Mouse (Mus musculus): Measurements from ENCODE around the gene Tmem238. TPM values are rescaled to one million over a fixed set of nuclear protein-coding genes. Genes with fewer than 3 reads are reported as not detected.
"Not testable (repeated sequence)": the region's sequence is repeated elsewhere in the genome, so short reads cannot be mapped to it uniquely, and the experiment has no call there.

Tmem238 gene
- polyA plus RNA-seq, 2 experiments: 8.1 to 10.1 TPM

DNA sequence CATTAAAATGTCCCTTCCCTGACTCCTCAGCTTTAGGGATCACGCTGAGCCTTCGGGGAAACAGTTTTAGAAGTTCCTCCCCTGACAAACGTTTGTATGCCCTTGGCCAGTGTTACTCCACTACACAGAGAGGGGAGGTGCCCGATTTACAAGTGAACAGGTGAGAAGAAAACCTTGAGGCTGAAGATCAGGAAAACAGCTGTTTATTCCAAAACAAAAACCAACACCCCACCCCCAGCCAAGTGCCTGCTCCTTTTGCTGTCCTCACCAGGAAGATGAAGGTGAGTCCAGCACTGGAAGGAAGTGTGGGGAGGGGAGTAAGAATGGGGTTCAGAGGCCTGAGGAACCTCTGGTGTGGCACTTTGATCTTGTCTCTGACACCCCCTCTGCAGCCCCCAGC is 35.9 kb upstream of the Tmem238 start:
- no peak for TF ChIP-seq POLR2A (IDR thresholded peaks at IDR 0.05; ENCODE audit: borderline replicate concordance, extremely low read depth, insufficient read depth, insufficient read length)
- 44% methylated on average over 4 of the region's 4 CpGs for WGBS
- Histone ChIP-seq H3K4me3 (replicated peaks; ENCODE audit: low read length) (no peak overlapping the region), H3K4me2 (replicated peaks; ENCODE audit: low read depth, low read length, severe bottlenecking) (no peak overlapping the region), H3K9ac (ENCODE audit: low read depth, low read length, severe bottlenecking) (no peak overlapping the region), H3K27me3 (ENCODE audit: control insufficient read depth, insufficient read depth, low read length) (peaks cover 5% of the 10 kb centered on the region; the same call in 1 of the 2 replicates), H3K36me3 (ENCODE audit: control insufficient read depth, insufficient read depth, low read length) (no peaks in the 10 kb centered on the region), H3K9me3 (ENCODE audit: control insufficient read depth, low read length) (no peaks in the 10 kb centered on the region), H3K27ac (replicated peaks; ENCODE audit: low read depth, low read length) (no peak overlapping the region), H3K4me1 (ENCODE audit: control insufficient read depth, insufficient read depth, low read length) (no peaks in the 10 kb centered on the region)
- DNase-seq (ENCODE audit: low spot score): no peak
- ATAC-seq (ENCODE audit: low FRiP score, low read depth): no peak

DNA sequence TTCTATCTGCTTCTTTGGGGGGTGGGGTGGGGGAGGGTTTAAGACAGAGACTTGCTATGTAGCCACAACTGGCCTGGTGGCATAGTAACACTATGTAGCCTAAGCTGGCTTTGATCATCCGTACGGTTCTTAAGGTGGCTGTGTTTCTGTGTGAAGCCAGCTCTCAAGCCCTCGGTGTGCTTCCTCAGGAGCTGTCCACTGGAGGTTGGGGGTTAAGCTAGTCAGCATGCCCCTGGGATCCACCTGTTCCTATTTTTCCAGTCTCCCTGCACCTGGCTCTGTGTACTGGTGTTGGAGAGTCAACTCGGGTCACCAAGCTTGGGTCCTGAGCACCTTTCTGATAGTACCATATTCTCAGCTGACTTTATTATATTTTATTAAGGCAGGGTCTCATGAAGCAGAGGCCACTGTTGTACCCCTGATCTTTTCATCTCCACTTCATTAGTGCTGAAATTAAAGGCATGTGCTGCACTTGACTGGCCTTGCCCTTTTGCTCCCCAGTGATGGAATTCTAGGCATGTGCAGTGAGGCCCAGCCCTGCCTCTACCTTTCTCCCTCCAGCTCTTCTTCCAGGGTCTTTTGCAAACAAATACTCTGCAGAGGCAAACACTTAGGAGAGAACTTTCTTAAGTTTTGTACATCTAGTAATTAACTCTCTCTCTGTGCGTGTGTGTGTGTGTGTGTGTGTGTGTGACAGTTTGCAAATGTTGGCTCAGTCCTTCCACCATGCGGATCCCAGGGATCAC is 32.9 kb upstream of the Tmem238 start:
- DNase-seq (ENCODE audit: low spot score) (no peak), ATAC-seq (ENCODE audit: low FRiP score, low read depth) (no peak)
- no peak overlapping the region for H3K4me2 ChIP-seq (replicated peaks; ENCODE audit: low read depth, low read length, severe bottlenecking)
- H3K36me3 ChIP-seq (ENCODE audit: control insufficient read depth, insufficient read depth, low read length): no peaks in the 10 kb centered on the region
- H3K27me3 ChIP-seq (ENCODE audit: control insufficient read depth, insufficient read depth, low read length): no peaks in the 10 kb centered on the region
- TF ChIP-seq POLR2A (IDR thresholded peaks at IDR 0.05; ENCODE audit: borderline replicate concordance, extremely low read depth, insufficient read depth, insufficient read length): no peak
- H3K4me1 ChIP-seq (ENCODE audit: control insufficient read depth, insufficient read depth, low read length): no peaks in the 10 kb centered on the region
- no peaks in the 10 kb centered on the region for H3K9me3 ChIP-seq (ENCODE audit: control insufficient read depth, low read length)
- no peak overlapping the region for H3K9ac ChIP-seq (ENCODE audit: low read depth, low read length, severe bottlenecking)
- no peak overlapping the region for H3K4me3 ChIP-seq (replicated peaks; ENCODE audit: low read length)
- no peak overlapping the region for H3K27ac ChIP-seq (replicated peaks; ENCODE audit: low read depth, low read length)
- 56% methylated on average over 6 of the region's 6 CpGs for WGBS

DNA sequence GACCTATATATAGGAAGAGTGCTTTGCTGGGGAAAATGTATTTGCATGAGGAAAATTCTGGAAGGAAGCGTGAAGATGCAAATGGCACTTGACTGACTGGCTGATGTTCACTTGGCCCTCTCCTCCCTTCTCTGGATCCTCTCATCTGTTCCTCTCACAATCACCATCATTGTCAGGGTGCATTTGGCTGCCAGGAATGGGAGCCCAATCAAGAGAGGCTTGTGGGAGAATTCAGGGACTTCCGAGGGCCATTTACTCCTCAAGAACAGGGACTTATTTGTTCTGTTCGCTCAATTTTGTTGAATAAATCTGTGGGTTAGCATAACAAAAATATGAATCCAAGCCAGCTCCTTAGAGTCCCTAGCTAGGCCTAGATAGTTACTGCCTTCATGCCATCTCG is 32.2 kb upstream of the Tmem238 start:
- H3K9me3 ChIP-seq (ENCODE audit: control insufficient read depth, low read length): no peaks in the 10 kb centered on the region
- ATAC-seq (ENCODE audit: low FRiP score, low read depth) (no peak), DNase-seq (ENCODE audit: low spot score) (no peak)
- no peak overlapping the region for H3K4me2 ChIP-seq (replicated peaks; ENCODE audit: low read depth, low read length, severe bottlenecking)
- TF ChIP-seq POLR2A (IDR thresholded peaks at IDR 0.05; ENCODE audit: borderline replicate concordance, extremely low read depth, insufficient read depth, insufficient read length): no peak
- H3K9ac ChIP-seq (ENCODE audit: low read depth, low read length, severe bottlenecking): no peak overlapping the region
- no peaks in the 10 kb centered on the region for H3K4me1 ChIP-seq (ENCODE audit: control insufficient read depth, insufficient read depth, low read length)
- no peak overlapping the region for H3K4me3 ChIP-seq (replicated peaks; ENCODE audit: low read length)
- WGBS: 79% methylated on average over 4 of the region's 4 CpGs
- H3K36me3 ChIP-seq (ENCODE audit: control insufficient read depth, insufficient read depth, low read length): no peaks in the 10 kb centered on the region
- H3K27me3 ChIP-seq (ENCODE audit: control insufficient read depth, insufficient read depth, low read length): no peaks in the 10 kb centered on the region
- H3K27ac ChIP-seq (replicated peaks; ENCODE audit: low read depth, low read length): no peak overlapping the region

DNA sequence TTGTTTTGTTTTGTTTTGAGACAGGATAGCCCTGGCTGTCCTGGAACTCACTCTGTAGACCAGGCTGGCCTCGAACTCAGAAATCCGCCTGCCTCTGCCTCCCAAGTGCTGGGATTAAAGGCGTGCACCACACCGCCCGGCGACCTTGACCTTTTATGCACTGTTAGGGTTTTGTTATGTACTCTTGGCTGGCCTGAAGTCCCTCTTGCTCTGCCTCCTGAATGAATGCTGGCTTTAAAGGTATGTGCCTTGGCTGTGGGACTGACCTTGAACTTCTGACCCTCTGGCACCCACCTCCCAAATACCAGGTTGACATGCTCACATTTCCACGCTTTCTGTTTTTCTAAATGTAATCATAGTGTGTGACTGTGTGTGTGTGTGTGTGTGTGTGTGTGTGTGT is 31.5 kb upstream of the Tmem238 start:
- DNase-seq (ENCODE audit: low spot score); ATAC-seq (ENCODE audit: low FRiP score, low read depth); H3K4me2 ChIP-seq (replicated peaks; ENCODE audit: low read depth, low read length, severe bottlenecking); H3K4me3 ChIP-seq (replicated peaks; ENCODE audit: low read length); H3K36me3 ChIP-seq (ENCODE audit: control insufficient read depth, insufficient read depth, low read length); H3K27ac ChIP-seq (replicated peaks; ENCODE audit: low read depth, low read length); H3K9ac ChIP-seq (ENCODE audit: low read depth, low read length, severe bottlenecking); H3K4me1 ChIP-seq (ENCODE audit: control insufficient read depth, insufficient read depth, low read length); H3K27me3 ChIP-seq (ENCODE audit: control insufficient read depth, insufficient read depth, low read length); H3K9me3 ChIP-seq (ENCODE audit: control insufficient read depth, low read length): not testable (repeated sequence)
- WGBS: 81% methylated on average over 7 of the region's 7 CpGs

DNA sequence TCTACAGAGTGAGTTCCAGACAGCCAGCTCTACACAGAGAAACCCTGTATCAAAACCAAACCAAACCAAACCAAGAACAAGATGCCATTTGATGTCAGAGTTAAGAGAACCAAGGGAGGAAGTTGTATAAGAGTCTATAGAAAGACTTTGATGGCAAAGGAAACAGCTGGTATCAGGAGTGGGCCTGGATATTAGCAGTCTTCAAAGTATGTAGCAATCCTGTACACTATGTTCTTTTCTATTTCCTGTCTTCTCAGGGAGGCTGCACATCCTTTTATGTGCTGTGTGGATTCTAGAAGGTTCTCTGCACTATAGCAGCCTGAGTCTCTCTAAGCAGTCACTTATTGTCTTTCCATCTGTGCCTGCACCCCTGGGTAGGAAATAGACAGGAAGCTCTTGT is 27.1 kb upstream of the Tmem238 start:
- H3K27ac ChIP-seq (replicated peaks; ENCODE audit: low read depth, low read length): no peak overlapping the region
- no peaks in the 10 kb centered on the region for H3K9me3 ChIP-seq (ENCODE audit: control insufficient read depth, low read length)
- ATAC-seq (ENCODE audit: low FRiP score, low read depth) (no peak), DNase-seq (ENCODE audit: low spot score) (no peak)
- H3K4me1 ChIP-seq (ENCODE audit: control insufficient read depth, insufficient read depth, low read length): peaks cover 6% of the 10 kb centered on the region; the same call in 1 of the 2 replicates
- no peaks in the 10 kb centered on the region for H3K27me3 ChIP-seq (ENCODE audit: control insufficient read depth, insufficient read depth, low read length)
- H3K4me3 ChIP-seq (replicated peaks; ENCODE audit: low read length): no peak overlapping the region
- H3K9ac ChIP-seq (ENCODE audit: low read depth, low read length, severe bottlenecking): no peak overlapping the region
- TF ChIP-seq POLR2A (IDR thresholded peaks at IDR 0.05; ENCODE audit: borderline replicate concordance, extremely low read depth, insufficient read depth, insufficient read length): no peak
- no peaks in the 10 kb centered on the region for H3K36me3 ChIP-seq (ENCODE audit: control insufficient read depth, insufficient read depth, low read length)
- no peak overlapping the region for H3K4me2 ChIP-seq (replicated peaks; ENCODE audit: low read depth, low read length, severe bottlenecking)

All from limb, embryonic 14.5 days (tissue).